Mouse (Mus musculus): ENCODE data around the gene Capn15. TPM values are rescaled to one million over a fixed set of nuclear protein-coding genes. Genes with fewer than 3 reads are reported as not detected.

The Capn15 gene
- polyA plus RNA-seq, 1 experiment from 2014 or later: 27.6 TPM

GRCm38 (mm10) chr17:25958771-25959494, 26.7 kb downstream of the Capn15 start:
- Histone ChIP-seq H3K27me3 (ENCODE audit: low read depth, poor library complexity, severe bottlenecking) (peaks cover 10% of the 10 kb centered on the region), H3K4me3 (no peak overlapping the region), H3K9me3 (replicated peaks) (no peaks in the 10 kb centered on the region), H3K27ac (replicated peaks) (no peak overlapping the region), H3K36me3 (peaks cover 68% of the 10 kb centered on the region), H3K4me1 (0 out of 2 replicates have a peak, but pooled peaks cover 2% of the 10 kb centered on the region)
- DNase-seq (ENCODE audit: low spot score): no peak
- WGBS: 92% methylated on average over 11 of the region's 11 CpGs

- 90% methylated on average over 14 of the region's 14 CpGs for WGBS
- H3K36me3 ChIP-seq: peaks cover 55% of the 10 kb centered on the region
Measured at GRCm38 (mm10) chr17:25957586-25958051, 28.0 kb downstream of the Capn15 start.

DNA sequence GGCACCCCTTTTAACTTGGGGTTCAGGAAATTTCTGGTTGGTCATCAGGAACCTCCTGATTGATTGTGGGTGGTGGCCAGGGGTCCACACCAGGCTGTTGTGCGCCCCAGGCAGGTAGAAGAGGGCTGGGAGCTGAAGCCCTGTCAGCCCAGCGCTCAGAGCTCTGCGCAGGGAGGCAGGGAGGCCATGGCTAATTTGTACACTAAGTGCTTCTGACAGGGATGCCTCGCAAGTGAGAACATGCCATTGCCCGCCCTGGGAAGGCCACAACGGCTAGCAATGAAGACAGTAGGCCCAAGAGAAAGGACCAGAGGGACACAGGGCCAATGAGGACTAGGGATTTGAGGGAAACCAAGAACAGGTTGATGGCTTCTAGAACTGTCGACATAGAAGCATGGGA, 29.0 kb downstream of the Capn15 start:
- DNase-seq (ENCODE audit: low spot score): no peak
- Histone ChIP-seq H3K27me3 (ENCODE audit: low read depth, poor library complexity, severe bottlenecking) (peaks cover 33% of the 10 kb centered on the region), H3K36me3 (peaks cover 45% of the 10 kb centered on the region), H3K4me3 (no peak overlapping the region), H3K9me3 (replicated peaks) (no peaks in the 10 kb centered on the region), H3K27ac (replicated peaks) (no peak overlapping the region), H3K4me1 (peaks cover 11% of the 10 kb centered on the region)
- WGBS: 88% methylated on average over 7 of the region's 7 CpGs

More at GRCm38 (mm10) chr17:25957586-25958051, 28.0 kb downstream of the Capn15 start:
- Histone ChIP-seq H3K27me3 (ENCODE audit: low read depth, poor library complexity, severe bottlenecking) (peaks cover 23% of the 10 kb centered on the region), H3K4me3 (no peak overlapping the region), H3K9me3 (replicated peaks) (no peaks in the 10 kb centered on the region), H3K27ac (replicated peaks) (no peak overlapping the region), H3K4me1 (0 out of 2 replicates have a peak, but pooled peaks cover 2% of the 10 kb centered on the region)
- DNase-seq (ENCODE audit: low spot score): no peak

DNA sequence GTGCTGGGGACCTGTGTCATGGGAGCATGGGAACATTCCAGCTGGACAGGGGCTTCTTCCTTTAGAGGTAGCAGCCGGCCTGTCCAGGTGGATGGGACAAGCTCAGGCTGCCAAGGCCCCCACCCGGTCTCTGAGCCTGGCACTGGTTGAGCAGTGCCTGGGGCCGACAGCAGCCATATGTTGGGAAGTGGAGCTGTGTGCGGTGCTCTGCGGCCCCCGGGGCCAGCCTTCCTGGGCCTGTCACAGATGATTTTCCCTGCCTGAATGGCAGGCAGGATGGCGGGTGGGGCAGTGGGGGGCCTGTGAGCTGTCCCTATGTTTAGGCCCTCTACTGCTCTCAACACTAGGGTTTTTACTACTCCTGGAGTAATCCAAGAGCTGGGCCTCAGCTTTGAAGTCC, 29.4 kb downstream of the Capn15 start:
- no peak for DNase-seq (ENCODE audit: low spot score)
- 76% methylated on average over 7 of the region's 7 CpGs for WGBS
- no peak overlapping the region for H3K27ac ChIP-seq (replicated peaks)
- H3K27me3 ChIP-seq (ENCODE audit: low read depth, poor library complexity, severe bottlenecking): peaks cover 37% of the 10 kb centered on the region
- peaks cover 15% of the 10 kb centered on the region for H3K4me1 ChIP-seq
- H3K4me3 ChIP-seq: no peak overlapping the region
- peaks cover 41% of the 10 kb centered on the region for H3K36me3 ChIP-seq
- H3K9me3 ChIP-seq (replicated peaks): no peaks in the 10 kb centered on the region

DNA sequence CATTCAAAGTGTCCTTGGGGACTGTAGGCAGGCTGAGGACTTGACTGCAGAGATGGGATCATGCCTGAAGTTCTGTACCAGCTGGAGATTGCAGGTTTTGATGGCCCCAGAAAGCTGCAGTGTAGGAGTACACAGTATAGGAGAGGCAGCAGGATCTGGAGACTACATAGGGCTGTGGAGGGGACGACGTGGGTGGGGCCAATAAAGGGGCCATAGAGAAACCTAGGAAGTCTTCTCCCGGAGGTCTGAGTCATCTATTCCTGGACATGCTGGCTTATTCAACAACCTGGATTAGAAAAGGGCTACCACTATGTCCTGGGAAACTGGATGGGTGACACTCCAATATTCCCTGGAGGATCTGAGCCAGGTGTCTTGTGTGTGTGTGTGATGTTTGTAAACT, 29.9 kb downstream of the Capn15 start:
- Histone ChIP-seq H3K27ac (replicated peaks) (no peak overlapping the region), H3K4me3 (no peak overlapping the region), H3K36me3 (peaks cover 37% of the 10 kb centered on the region), H3K9me3 (replicated peaks) (no peaks in the 10 kb centered on the region), H3K4me1 (peaks cover 18% of the 10 kb centered on the region), H3K27me3 (ENCODE audit: low read depth, poor library complexity, severe bottlenecking) (peaks cover 42% of the 10 kb centered on the region)
- 73% methylated on average over 3 of the region's 3 CpGs for WGBS
- DNase-seq (ENCODE audit: low spot score): no peak

DNA sequence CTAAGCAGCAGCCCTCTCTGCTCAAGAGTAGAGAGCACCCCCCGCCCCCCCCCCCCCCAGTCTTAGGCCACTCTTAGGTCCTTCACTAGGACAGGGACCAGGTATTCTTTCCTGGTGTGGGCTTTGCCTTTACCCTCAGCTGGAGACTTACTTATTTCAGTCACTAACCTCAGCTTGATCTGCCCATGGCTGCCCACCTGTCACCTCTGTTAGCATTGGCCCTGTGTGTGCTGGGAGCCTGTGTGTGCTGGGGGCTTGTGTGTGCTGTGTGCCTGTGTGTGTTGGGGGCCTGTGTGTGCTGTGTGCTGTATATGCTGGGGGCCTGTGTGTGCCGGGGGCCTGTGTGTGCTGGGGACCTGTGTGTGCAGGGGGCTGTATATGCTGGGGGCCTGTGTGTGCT, 30.9 kb downstream of the Capn15 start:
- Histone ChIP-seq H3K27me3 (ENCODE audit: low read depth, poor library complexity, severe bottlenecking) (peaks cover 52% of the 10 kb centered on the region), H3K9me3 (replicated peaks) (no peaks in the 10 kb centered on the region), H3K36me3 (peaks cover 26% of the 10 kb centered on the region), H3K4me3 (no peak overlapping the region), H3K4me1 (peaks cover 21% of the 10 kb centered on the region), H3K27ac (replicated peaks) (no peak overlapping the region)
- DNase-seq (ENCODE audit: low spot score): no peak
- WGBS: 83% methylated on average over 2 of the region's 2 CpGs

GRCm38 (mm10) chr17:25953161-25953560, 32.4 kb downstream of the Capn15 start:
- H3K9me3 ChIP-seq (replicated peaks): no peaks in the 10 kb centered on the region
- no peak overlapping the region for H3K4me3 ChIP-seq
- H3K36me3 ChIP-seq: peaks cover 12% of the 10 kb centered on the region
- DNase-seq (ENCODE audit: low spot score): no peak
- 76% methylated on average over 5 of the region's 5 CpGs for WGBS
- H3K4me1 ChIP-seq: peaks cover 21% of the 10 kb centered on the region
- peaks cover 55% of the 10 kb centered on the region for H3K27me3 ChIP-seq (ENCODE audit: low read depth, poor library complexity, severe bottlenecking)
- H3K27ac ChIP-seq (replicated peaks): no peak overlapping the region

DNA sequence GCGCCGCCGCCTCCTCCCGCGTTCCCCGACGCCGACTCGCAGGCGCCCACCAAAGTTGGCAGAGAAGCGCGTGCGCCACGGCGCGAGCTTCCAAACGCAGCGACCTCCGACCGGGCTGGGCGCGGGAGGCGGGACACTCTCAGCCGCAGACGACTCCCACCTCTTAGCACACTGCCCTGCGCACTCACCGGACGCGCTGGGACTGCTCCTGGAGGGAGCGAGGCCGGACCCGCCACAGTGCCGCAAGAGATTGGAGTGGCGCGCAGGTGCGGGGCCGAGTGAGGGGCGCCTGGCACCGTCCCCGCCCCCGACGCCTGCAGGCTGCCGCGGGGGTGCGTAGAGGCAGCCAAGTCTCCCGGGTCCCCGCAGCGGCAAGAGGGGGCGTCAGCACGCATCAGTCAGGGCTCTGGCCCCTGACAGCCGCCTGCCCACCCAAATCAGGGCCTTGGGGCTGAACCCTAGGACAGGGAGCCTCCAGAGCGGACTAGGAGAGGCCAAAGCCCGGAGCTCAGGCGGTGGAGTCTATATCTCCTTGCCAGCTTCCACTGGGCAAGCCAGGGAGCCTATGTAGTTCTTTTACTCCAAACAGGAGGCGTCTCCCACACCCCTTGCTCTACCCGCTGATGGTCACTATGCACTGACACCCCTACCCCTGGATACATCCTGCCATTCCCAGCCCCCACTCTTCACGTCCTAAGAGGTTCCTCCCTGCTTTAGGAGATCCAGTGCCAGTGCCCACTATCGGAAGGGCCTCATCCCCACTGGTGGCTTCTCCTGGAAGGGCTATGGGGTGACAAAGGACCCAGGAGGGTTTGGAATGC, 33.6 kb downstream of the Capn15 start, which contains the start of gene A930017K11Rik:
Gene A930017K11Rik, minus strand, starts transcription at position 763 of the 821 bp plus-strand sequence.
- Histone ChIP-seq H3K9me3 (replicated peaks) (no peaks in the 10 kb centered on the region), H3K4me1 (peaks cover 26% of the 10 kb centered on the region), H3K27me3 (ENCODE audit: low read depth, poor library complexity, severe bottlenecking) (peaks cover 55% of the 10 kb centered on the region), H3K36me3 (peaks cover under 1% of the 10 kb centered on the region; the same call in 1 of the 2 replicates), H3K27ac (replicated peaks) (no peak within 1 kb of the TSS; the same call in 1 of the 2 replicates), H3K4me3 (peak within 1 kb of the TSS; percentile 52)
- 2% methylated on average over 58 of the region's 58 CpGs for WGBS
- DNase-seq (ENCODE audit: low spot score): peak; percentile 28

DNA sequence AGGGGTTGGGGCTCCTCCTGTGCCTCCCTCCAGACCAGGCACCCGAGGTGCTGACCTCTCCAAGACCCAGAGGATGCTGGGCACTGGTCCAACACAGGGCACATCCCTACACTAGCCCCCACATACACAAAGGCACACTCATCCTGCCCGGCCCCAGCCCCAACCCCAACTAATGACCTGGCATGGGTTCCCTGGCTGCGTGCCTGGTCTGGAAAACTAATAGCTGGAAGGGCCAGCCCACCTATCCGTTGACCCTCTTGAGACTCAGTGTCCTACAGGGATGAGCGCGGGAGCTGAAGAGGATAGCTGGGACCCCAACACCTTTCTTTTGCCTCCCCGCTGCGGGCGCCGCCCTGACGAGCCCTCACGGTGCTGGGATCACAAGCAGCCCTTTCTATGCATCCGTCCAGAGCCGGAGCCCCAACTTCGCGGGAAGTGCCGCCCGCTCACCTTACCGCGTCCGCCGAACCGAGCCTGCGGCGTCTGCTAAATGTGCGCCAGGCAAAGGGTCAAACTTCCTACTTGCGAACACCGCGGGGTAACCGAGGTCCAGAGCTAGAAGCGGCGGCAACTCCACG, 34.3 kb downstream of the Capn15 start:
- Histone ChIP-seq H3K27me3 (ENCODE audit: low read depth, poor library complexity, severe bottlenecking) (peaks cover 59% of the 10 kb centered on the region), H3K9me3 (replicated peaks) (no peaks in the 10 kb centered on the region), H3K4me1 (peaks cover 29% of the 10 kb centered on the region), H3K27ac (replicated peaks) (no peak overlapping the region; the same call in 1 of the 2 replicates), H3K36me3 (no peaks in the 10 kb centered on the region), H3K4me3 (peak overlapping the region; percentile 52)
- no peak for DNase-seq (ENCODE audit: low spot score)
- 1% methylated on average over 33 of the region's 33 CpGs for WGBS

DNA sequence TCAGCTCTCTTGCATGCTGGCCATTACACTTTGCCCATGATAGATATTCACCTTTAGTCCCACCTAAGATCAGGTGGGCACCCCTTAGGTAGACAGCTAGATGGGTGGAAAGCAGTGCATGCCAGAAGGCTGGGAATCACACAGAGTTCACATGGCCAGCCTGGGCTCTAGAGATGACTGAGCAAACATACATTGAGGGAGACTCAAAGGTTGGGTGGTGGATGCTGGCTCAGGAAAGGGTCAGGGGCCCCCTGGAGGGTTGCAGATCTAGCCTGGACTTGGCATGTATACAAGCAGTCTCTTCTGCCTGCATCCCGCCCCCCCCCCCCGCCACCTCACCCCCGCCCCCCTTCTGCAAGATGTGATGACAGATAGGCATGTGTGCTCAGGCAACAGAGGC, 34.9 kb downstream of the Capn15 start:
- Histone ChIP-seq H3K4me3 (peak overlapping the region; percentile 52; the same call in 1 of the 2 replicates), H3K9me3 (replicated peaks) (no peaks in the 10 kb centered on the region), H3K27ac (replicated peaks) (no peak overlapping the region), H3K27me3 (ENCODE audit: low read depth, poor library complexity, severe bottlenecking) (peaks cover 62% of the 10 kb centered on the region), H3K36me3 (no peaks in the 10 kb centered on the region), H3K4me1 (peaks cover 35% of the 10 kb centered on the region)
- WGBS: 16% methylated on average over 3 of the region's 3 CpGs
- no peak for DNase-seq (ENCODE audit: low spot score)

DNA sequence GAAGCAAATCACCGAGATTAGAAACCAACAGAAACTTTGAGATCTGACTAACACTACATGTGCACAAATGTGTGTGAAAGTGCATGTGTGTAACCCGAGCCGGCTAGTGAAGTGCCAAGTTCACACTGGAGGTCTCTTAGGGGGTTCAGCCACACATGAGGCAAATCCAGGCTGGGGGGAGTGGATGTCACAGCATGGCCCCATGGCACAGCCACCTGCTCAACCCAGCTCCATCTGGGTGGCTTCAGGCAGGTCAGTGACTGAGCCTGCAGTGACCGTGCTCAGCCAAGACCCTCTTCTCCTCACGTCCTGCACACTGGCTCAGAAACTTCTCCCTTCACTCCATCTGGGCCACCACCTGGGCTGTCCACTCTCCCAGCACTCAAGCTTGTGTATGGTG, 35.6 kb downstream of the Capn15 start:
- H3K4me3 ChIP-seq: no peak overlapping the region
- no peaks in the 10 kb centered on the region for H3K36me3 ChIP-seq
- no peak for DNase-seq (ENCODE audit: low spot score)
- no peaks in the 10 kb centered on the region for H3K9me3 ChIP-seq (replicated peaks)
- 80% methylated on average over 5 of the region's 5 CpGs for WGBS
- H3K4me1 ChIP-seq: peaks cover 40% of the 10 kb centered on the region
- H3K27ac ChIP-seq (replicated peaks): no peak overlapping the region
- peaks cover 65% of the 10 kb centered on the region for H3K27me3 ChIP-seq (ENCODE audit: low read depth, poor library complexity, severe bottlenecking)

- Histone ChIP-seq H3K9me3 (replicated peaks) (no peaks in the 10 kb centered on the region), H3K36me3 (no peaks in the 10 kb centered on the region), H3K4me1 (peaks cover 56% of the 10 kb centered on the region), H3K4me3 (no peak overlapping the region), H3K27me3 (ENCODE audit: low read depth, poor library complexity, severe bottlenecking) (peaks cover 46% of the 10 kb centered on the region), H3K27ac (replicated peaks) (no peak overlapping the region)
- WGBS: 81% methylated on average over 8 of the region's 8 CpGs
- DNase-seq (ENCODE audit: low spot score): no peak
Measured at GRCm38 (mm10) chr17:25948051-25948450, 37.5 kb downstream of the Capn15 start.
